Mouse (Mus musculus): ENCODE measurements around the gene Tekt3. TPM values are rescaled to one million over a fixed set of nuclear protein-coding genes. Genes with fewer than 3 reads are reported as not detected.

The Tekt3 gene
- total and polyA plus RNA-seq, 3 experiments: not detected

GRCm38 (mm10) chr11:63129375-63129774 is 67.9 kb downstream of the Tekt3 start:
- H3K27me3 ChIP-seq (ENCODE audit: control insufficient read depth in 1 of 2, insufficient read depth in 2 of 2, low read length in 2 of 2): no peaks in the 10 kb centered on the region
- no peaks in the 10 kb centered on the region for H3K36me3 ChIP-seq (ENCODE audit: control insufficient read depth in 1 of 2, insufficient read depth in 2 of 2, low read length in 2 of 2)
- no peaks in the 10 kb centered on the region for H3K4me1 ChIP-seq (ENCODE audit: control insufficient read depth in 1 of 2, insufficient read depth in 2 of 2, low read length in 2 of 2)
- H3K27ac ChIP-seq (ENCODE audit: control insufficient read depth, low read depth, low read length): no peak overlapping the region
- no peaks in the 10 kb centered on the region for H3K9me3 ChIP-seq (replicated peaks; ENCODE audit: insufficient read depth, low read length)
- no peak for DNase-seq (ENCODE audit: low read depth, low spot score)
- TF ChIP-seq ZKSCAN1 (IDR thresholded peaks at IDR 0.05; ENCODE audit: low read depth, low read length) (no peak), CTCF (IDR thresholded peaks at IDR 0.05 in 2 of 3, conservative IDR thresholded peaks at IDR 0.05 in 1 of 3; ENCODE audit: control insufficient read depth in 1 of 3, insufficient read depth in 1 of 3, low read depth in 2 of 3, low read length in 3 of 3, poor library complexity in 1 of 3, severe bottlenecking in 1 of 3) (no peak), ELF1 (IDR thresholded peaks at IDR 0.05; ENCODE audit: low read depth, low read length) (no peak), GATA1 (IDR thresholded peaks at IDR 0.05; ENCODE audit: low read depth, low read length) (no peak), JUND (IDR thresholded peaks at IDR 0.05; ENCODE audit: low read depth, low read length) (no peak), CHD1 (IDR thresholded peaks at IDR 0.05; ENCODE audit: low read depth, low read length) (no peak), BHLHE40 (IDR thresholded peaks at IDR 0.05; ENCODE audit: borderline replicate concordance, low read depth, low read length) (no peak), CHD2 (IDR thresholded peaks at IDR 0.05; ENCODE audit: low read length) (no peak), ETS1 (IDR thresholded peaks at IDR 0.05; ENCODE audit: low read depth, low read length) (no peak), RAD21 (IDR thresholded peaks at IDR 0.05; ENCODE audit: low read depth, low read length) (no peak), USF2 (IDR thresholded peaks at IDR 0.05; ENCODE audit: borderline replicate concordance in 1 of 2, insufficient read depth in 1 of 2, low read depth in 1 of 2, low read length in 2 of 2) (no peak), TAL1 (IDR thresholded peaks at IDR 0.05; ENCODE audit: low read length) (no peak), SIN3A (IDR thresholded peaks at IDR 0.05; ENCODE audit: low read length) (no peak), MAX (IDR thresholded peaks at IDR 0.05; ENCODE audit: low read length) (no peak), POLR2AphosphoS5 (IDR thresholded peaks at IDR 0.05; ENCODE audit: borderline replicate concordance, low read depth, low read length) (no peak), ZC3H11A (IDR thresholded peaks at IDR 0.05; ENCODE audit: low read depth, low read length) (no peak), MYC (IDR thresholded peaks at IDR 0.05; ENCODE audit: low read depth, low read length) (no peak), MAFK (IDR thresholded peaks at IDR 0.05; ENCODE audit: borderline replicate concordance, low read depth, low read length) (no peak)
- H3K4me3 ChIP-seq (ENCODE audit: control insufficient read depth in 1 of 2, insufficient read depth in 1 of 2, low read depth in 2 of 2, low read length in 2 of 2): no peak overlapping the region
- H3K9ac ChIP-seq (ENCODE audit: control insufficient read depth, low read depth, low read length, poor library complexity, severe bottlenecking): no peak overlapping the region
- H3K79me2 ChIP-seq (ENCODE audit: control insufficient read depth, insufficient read depth, low read length, poor library complexity): no peaks in the 10 kb centered on the region

DNA sequence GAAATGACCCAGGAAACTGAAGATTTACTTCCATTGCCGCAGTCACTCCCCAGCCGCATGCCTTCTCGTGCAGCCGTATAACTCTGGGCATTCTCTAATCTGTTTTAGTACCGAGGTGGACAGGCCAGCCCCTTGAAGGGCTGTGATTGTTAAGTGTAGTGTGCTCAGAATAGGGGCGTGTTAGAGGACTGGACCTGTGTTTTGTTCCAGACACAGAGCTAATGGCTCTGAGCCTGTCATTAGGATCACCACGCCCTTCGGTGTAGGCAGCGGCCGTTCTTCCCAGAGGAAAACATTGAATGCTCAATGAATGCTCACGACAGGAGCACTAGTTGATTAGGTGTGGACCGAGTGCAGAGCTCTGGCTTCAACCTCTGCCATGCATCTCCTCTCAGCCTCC is 68.4 kb downstream of the Tekt3 start:
- no peak overlapping the region for H3K9ac ChIP-seq (ENCODE audit: control insufficient read depth, low read depth, low read length, poor library complexity, severe bottlenecking)
- TF ChIP-seq MYB (IDR thresholded peaks at IDR 0.05; ENCODE audit: low read depth, low read length) (no peak), MAX (IDR thresholded peaks at IDR 0.05; ENCODE audit: low read length) (no peak)
- H3K79me2 ChIP-seq (ENCODE audit: control insufficient read depth, insufficient read depth, low read length, poor library complexity): no peaks in the 10 kb centered on the region
- no peaks in the 10 kb centered on the region for H3K27me3 ChIP-seq (ENCODE audit: control insufficient read depth in 1 of 2, insufficient read depth in 2 of 2, low read length in 2 of 2)
- no peak overlapping the region for H3K4me3 ChIP-seq (ENCODE audit: control insufficient read depth in 1 of 2, insufficient read depth in 1 of 2, low read depth in 2 of 2, low read length in 2 of 2)
- H3K4me1 ChIP-seq (ENCODE audit: control insufficient read depth in 1 of 2, insufficient read depth in 2 of 2, low read length in 2 of 2): no peaks in the 10 kb centered on the region
- no peaks in the 10 kb centered on the region for H3K9me3 ChIP-seq (replicated peaks; ENCODE audit: insufficient read depth, low read length)
- DNase-seq (ENCODE audit: low read depth, low spot score): no peak
- no peak overlapping the region for H3K27ac ChIP-seq (ENCODE audit: control insufficient read depth, low read depth, low read length)
- H3K36me3 ChIP-seq (ENCODE audit: control insufficient read depth in 1 of 2, insufficient read depth in 2 of 2, low read length in 2 of 2): no peaks in the 10 kb centered on the region

All from MEL (cell line).